Mouse (Mus musculus) right cerebral cortex, adult 18-20 months (tissue): ENCODE results near the gene 2200002D01Rik.
"Not testable (repeated sequence)": the region's sequence is repeated elsewhere in the genome, so short reads cannot be mapped to it uniquely, and the experiment has no call there.

Experiments
- DNase-seq: peaks from one replicate; pipeline ENCODE4 v3.0.0; 2022; ENCODE audit warnings: mixed read lengths

The 2200002D01Rik gene

GRCm38 (mm10) chr7:29277510-29277909, 29.2 kb upstream of the 2200002D01Rik start:
- no peak for DNase-seq

- DNase-seq: no peak
These were observed 28.4 kb upstream of the 2200002D01Rik start for GRCm38 (mm10) chr7:29276715-29277114.

GRCm38 (mm10) chr7:29271687-29272465, 23.6 kb upstream of the 2200002D01Rik start:
- peak; percentile 61 for DNase-seq

GRCm38 (mm10) chr7:29270445-29270844, 22.2 kb upstream of the 2200002D01Rik start:
- no peak for DNase-seq

GRCm38 (mm10) chr7:29266931-29267330, 18.7 kb upstream of the 2200002D01Rik start:
- DNase-seq: no peak

GRCm38 (mm10) chr7:29265636-29266035, 17.4 kb upstream of the 2200002D01Rik start:
- DNase-seq: no peak

GRCm38 (mm10) chr7:29263831-29264230, 15.6 kb upstream of the 2200002D01Rik start:
- DNase-seq: no peak

- no peak for DNase-seq
These were observed 13.9 kb upstream of the 2200002D01Rik start for GRCm38 (mm10) chr7:29262151-29262550.

GRCm38 (mm10) chr7:29259781-29260730, 11.8 kb upstream of the 2200002D01Rik start:
- DNase-seq: no peak

- no peak for DNase-seq
These were observed 9.1 kb upstream of the 2200002D01Rik start for GRCm38 (mm10) chr7:29257368-29257767.

- no peak for DNase-seq
These were observed 7.6 kb upstream of the 2200002D01Rik start for GRCm38 (mm10) chr7:29255875-29256274.

- DNase-seq: no peak
These were observed 5.6 kb upstream of the 2200002D01Rik start for GRCm38 (mm10) chr7:29253842-29254241.

GRCm38 (mm10) chr7:29251166-29251565, 2.9 kb upstream of the 2200002D01Rik start:
- no peak for DNase-seq

- DNase-seq: no peak
These were observed 560 bp downstream of the 2200002D01Rik start for GRCm38 (mm10) chr7:29247706-29248105.

GRCm38 (mm10) chr7:29247314-29247700, 959 bp downstream of the 2200002D01Rik start:
- peak; percentile 56 for DNase-seq

GRCm38 (mm10) chr7:29246619-29247313, 1.5 kb downstream of the 2200002D01Rik start:
- no peak for DNase-seq

- DNase-seq: no peak
These were observed 2.3 kb downstream of the 2200002D01Rik start for GRCm38 (mm10) chr7:29246015-29246414.

- DNase-seq: no peak
These were observed 3.4 kb downstream of the 2200002D01Rik start for GRCm38 (mm10) chr7:29244732-29245416.

- DNase-seq: peak; percentile 98
These were observed 10.0 kb downstream of the 2200002D01Rik start, which contains the start of gene Yif1b for GRCm38 (mm10) chr7:29238019-29238967. Gene Yif1b (plus strand): TSS chr7:29238329.

- not testable (repeated sequence) for DNase-seq
These were observed 10.7 kb downstream of the 2200002D01Rik start for GRCm38 (mm10) chr7:29237596-29237995.

GRCm38 (mm10) chr7:29236593-29236992, 11.7 kb downstream of the 2200002D01Rik start:
- DNase-seq: no peak
